Mouse (Mus musculus): ENCODE measurements around the gene Ptf1a. TPM values are rescaled to one million over a fixed set of nuclear protein-coding genes. Genes with fewer than 3 reads are reported as not detected.

Ptf1a gene
- polyA plus RNA-seq, 1 experiment from 2014 or later: 0.36 TPM

DNA sequence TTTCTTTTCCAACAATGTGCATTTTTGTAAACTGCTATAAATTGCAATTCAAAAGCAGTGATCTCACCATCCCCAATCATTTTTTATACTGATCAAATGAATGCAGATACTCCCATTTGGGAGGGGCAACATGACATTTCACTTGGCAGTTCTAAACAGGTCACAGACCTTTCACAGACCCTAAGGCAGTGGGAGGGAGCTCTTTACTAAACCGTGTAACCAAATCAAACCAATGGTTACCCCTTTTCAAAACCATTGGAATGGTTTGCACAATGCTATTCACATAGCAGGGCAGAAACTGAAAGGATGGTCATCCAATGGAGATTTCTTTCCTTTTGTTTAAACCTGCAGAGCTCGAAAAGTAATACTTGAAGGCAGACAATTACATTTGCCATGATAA lies 13.3 kb downstream of the Ptf1a start:
- H3K27ac ChIP-seq: no peak overlapping the region
- no peak overlapping the region for H3K4me2 ChIP-seq
- H3K36me3 ChIP-seq (ENCODE audit: poor library complexity, severe bottlenecking): no peaks in the 10 kb centered on the region
- H3K27me3 ChIP-seq: peaks cover 54% of the 10 kb centered on the region
- no peak overlapping the region for H3K9ac ChIP-seq
- ATAC-seq: no peak
- no peaks in the 10 kb centered on the region for H3K9me3 ChIP-seq (replicated peaks)
- H3K4me1 ChIP-seq: peaks cover 18% of the 10 kb centered on the region
- 21% methylated on average over 2 of the region's 2 CpGs for WGBS
- no peak overlapping the region for H3K4me3 ChIP-seq

DNA sequence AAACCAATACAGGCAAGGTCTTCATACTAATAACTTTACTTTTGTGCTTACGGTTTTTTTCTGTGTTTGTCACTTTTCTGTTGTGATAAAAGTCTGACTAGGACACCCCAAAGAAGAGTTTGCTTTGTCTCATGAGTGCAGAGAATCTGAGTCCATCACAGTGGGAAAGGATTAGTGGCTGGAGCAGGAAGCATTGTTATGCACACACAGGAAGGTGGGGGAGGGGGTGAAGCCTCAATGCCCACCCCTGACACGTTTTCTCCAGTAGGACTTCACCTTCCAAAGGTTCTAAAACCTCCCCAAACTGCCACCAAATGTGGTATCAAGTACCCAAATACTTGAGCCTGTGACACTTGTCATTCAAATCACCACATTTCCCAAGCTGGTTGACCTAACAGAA lies 16.5 kb downstream of the Ptf1a start:
- no peak for ATAC-seq
- H3K27me3 ChIP-seq: peaks cover 23% of the 10 kb centered on the region

DNA sequence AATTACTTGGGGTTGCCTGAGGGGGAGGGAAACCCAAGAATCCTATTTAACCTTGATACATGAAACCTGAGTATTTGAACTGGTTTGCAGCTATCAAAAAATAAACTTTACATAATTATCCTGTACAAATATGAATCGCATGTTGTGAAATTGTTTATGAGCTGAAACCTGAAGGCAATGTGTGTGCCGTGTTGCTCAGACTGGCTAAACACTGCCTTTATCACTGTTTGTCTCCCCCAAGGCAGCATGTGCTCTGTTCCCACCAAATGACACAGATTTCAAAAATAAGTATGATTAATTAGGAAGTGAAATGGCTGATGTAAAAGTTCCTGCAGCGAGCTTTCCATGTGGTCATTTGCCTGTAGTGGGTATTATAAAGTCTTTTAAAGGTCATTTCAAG lies 44.8 kb downstream of the Ptf1a start:
- WGBS: 84% methylated on average over 3 of the region's 3 CpGs
- no peaks in the 10 kb centered on the region for H3K27me3 ChIP-seq
- H3K36me3 ChIP-seq (ENCODE audit: poor library complexity, severe bottlenecking): no peaks in the 10 kb centered on the region

More for the DNA sequence above, 16.5 kb downstream of the Ptf1a start:
- H3K36me3 ChIP-seq (ENCODE audit: poor library complexity, severe bottlenecking): no peaks in the 10 kb centered on the region
- no peak overlapping the region for H3K27ac ChIP-seq
- H3K4me1 ChIP-seq: peaks cover 4% of the 10 kb centered on the region
- no peaks in the 10 kb centered on the region for H3K9me3 ChIP-seq (replicated peaks)
- 40% methylated on average over 2 of the region's 2 CpGs for WGBS
- no peak overlapping the region for H3K9ac ChIP-seq
- H3K4me3 ChIP-seq: no peak overlapping the region
- no peak overlapping the region for H3K4me2 ChIP-seq

More for the DNA sequence above, 44.8 kb downstream of the Ptf1a start:
- no peaks in the 10 kb centered on the region for H3K9me3 ChIP-seq (replicated peaks)
- H3K4me1 ChIP-seq: no peaks in the 10 kb centered on the region
- no peak overlapping the region for H3K4me2 ChIP-seq
- no peak overlapping the region for H3K9ac ChIP-seq
- no peak overlapping the region for H3K4me3 ChIP-seq
- ATAC-seq: no peak
- no peak overlapping the region for H3K27ac ChIP-seq

Other genes starting within 250 kb of the Ptf1a start
- gene Armc3, start 246.4 kb upstream of the Ptf1a start, polyA plus RNA-seq (2015; fragmentation: Nextera tagmentation; extraction: Ambion mirVana): 0.87 and 1.5 TPM in 2 replicates
- 9.8 and 10.3 TPM in 2 replicates for gene Msrb2, start 74.2 kb upstream of the Ptf1a start, polyA plus RNA-seq (2015; fragmentation: Nextera tagmentation; extraction: Ambion mirVana)
- gene 4921504E06Rik, start 108.3 kb downstream of the Ptf1a start, polyA plus RNA-seq (2015; fragmentation: Nextera tagmentation; extraction: Ambion mirVana): not detected in 2 replicates
- 0.98 and 1.00 TPM in 2 replicates for gene Otud1, start 212.1 kb downstream of the Ptf1a start, polyA plus RNA-seq (2015; fragmentation: Nextera tagmentation; extraction: Ambion mirVana)